Mouse (Mus musculus) heart, postnatal 0 days (tissue): ENCODE results near the gene Rbm28. TPM values are rescaled to one million over a fixed set of nuclear protein-coding genes. Genes with fewer than 3 reads are reported as not detected.
A peak's percentile ranks its signal among the peaks of the same experiment; 100 is the strongest.

ENCODE experiments used
- ATAC-seq: fragments of 200-750 bp; cut with Nextera tagmentation; 2 replicates; pipeline ENCODE4 v1.8.0; 2017; ENCODE audit warnings: low read depth, moderate number of reproducible peaks, moderate library complexity; ENCODE audit not compliant: insufficient read depth
- DNase-seq: peaks from one replicate; pipeline ENCODE4 v3.0.0-alpha.2; 2016; ENCODE audit warnings: low spot score
- H3K27ac ChIP-seq: fragments of 300-500 bp; sonication (generic); 2 replicates; pipeline ENCODE4 v1.5.1; 2014; ENCODE audit warnings: low read depth, mild to moderate bottlenecking
- H3K27me3 ChIP-seq: fragments of 300-500 bp; sonication (generic); 2 replicates; pipeline ENCODE4 v1.6.1; 2014; ENCODE audit warnings: low read length, mixed read lengths; ENCODE audit not compliant: control insufficient read depth, insufficient read depth
- H3K36me3 ChIP-seq: fragments of 300-500 bp; sonication (generic); replicated peaks from 2 replicates; pipeline ENCODE4 v1.6.1; 2014; ENCODE audit warnings: low read length, mixed read lengths; ENCODE audit not compliant: control insufficient read depth, insufficient read depth
- H3K4me1 ChIP-seq: fragments of 300-500 bp; sonication (generic); 2 replicates; pipeline ENCODE4 v1.6.1; 2014; ENCODE audit warnings: antibody characterized with exemption; ENCODE audit not compliant: control insufficient read depth, insufficient read depth
- H3K4me2 ChIP-seq: fragments of 300-500 bp; sonication (generic); 2 replicates; pipeline ENCODE4 v1.6.1; 2014; ENCODE audit warnings: low read depth, mild to moderate bottlenecking, low read length, moderate library complexity
- H3K4me3 ChIP-seq: fragments of 300-500 bp; sonication (generic); 2 replicates; pipeline ENCODE4 v1.5.1; 2014; ENCODE audit warnings: low read depth, low read length
- H3K9ac ChIP-seq: fragments of 300-500 bp; sonication (generic); replicated peaks from 2 replicates; pipeline ENCODE4 v1.6.1; 2014; ENCODE audit warnings: low read depth, low read length, mixed read lengths
- H3K9me3 ChIP-seq: fragments of 300-500 bp; sonication (generic); replicated peaks from 2 replicates; pipeline ENCODE4 v1.6.1; 2016; ENCODE audit warnings: low read length; ENCODE audit not compliant: control insufficient read depth
- CTCF ChIP-seq: IDR thresholded peaks from 2 replicates; pipeline ENCODE4 v1.5.1; 2016; ENCODE audit warnings: antibody characterized with exemption, control low read depth, low read depth
- EP300 ChIP-seq: IDR thresholded peaks from 2 replicates; pipeline ENCODE4 v1.6.1; 2016; ENCODE audit warnings: antibody characterized with exemption, low read depth
- whole genome bisulfite sequencing: fragments of 180-500 bp; shearing (Covaris S2); extraction: QIAGEN DNeasy Blood & Tissue Kit; methylation state at CpG from one replicate; pipeline ENCODE4 v1.1.7; 2014; 5-methylcytosine and 5-hydroxymethylcytosine counted together
- polyA plus RNA-seq: library from polyadenylated mRNA; unstranded; fragments of >200 nt; fragmentation: Nextera tagmentation; extraction: Ambion mirVana; gene quantifications from 2 replicates; pipeline ENCODE4 v1.2.1, GENCODE M21; 2015
- total RNA-seq: library from RNA; depleted of rRNA; stranded (reverse); fragments of >200 nt; gene quantifications from 2 replicates; pipeline ENCODE4 v1.2.3, GENCODE M21; 2014; ENCODE audit warnings: low replicate concordance

Gene Rbm28
- total and polyA plus RNA-seq, 2 experiments from 2014 or later, result 6.8 to 13.3 TPM

GRCm38 (mm10) chr6:29117417-29118104, 47.2 kb downstream of the Rbm28 start:
- Histone ChIP-seq H3K27me3 (no peaks in the 10 kb centered on the region), H3K4me3 (no peak overlapping the region), H3K4me1 (peaks cover 6% of the 10 kb centered on the region; the same call in 1 of the 2 replicates), H3K9ac (no peak overlapping the region), H3K4me2 (no peak overlapping the region), H3K27ac (peak overlapping the region; percentile 34; the same call in 1 of the 2 replicates), H3K36me3 (no peaks in the 10 kb centered on the region), H3K9me3 (no peaks in the 10 kb centered on the region)
- TF ChIP-seq EP300, result no peak
- TF ChIP-seq CTCF, result no peak
- ATAC-seq, result peak; percentile 77
- WGBS, result 56% methylated on average over 7 of the region's 7 CpGs
- DNase-seq, result peak; percentile 28

- no peak for TF ChIP-seq CTCF
- TF ChIP-seq EP300, result no peak
- Histone ChIP-seq H3K4me1 (peaks cover 6% of the 10 kb centered on the region; the same call in 1 of the 2 replicates), H3K36me3 (no peaks in the 10 kb centered on the region), H3K27ac (no peak overlapping the region), H3K27me3 (no peaks in the 10 kb centered on the region), H3K4me2 (no peak overlapping the region), H3K9ac (no peak overlapping the region), H3K4me3 (no peak overlapping the region), H3K9me3 (peaks cover 13% of the 10 kb centered on the region; the same call in 1 of the 2 replicates)
- no peak for DNase-seq
- ATAC-seq, result no peak
- 70% methylated on average over 7 of the region's 7 CpGs for WGBS
Measured at GRCm38 (mm10) chr6:29115756-29116155, 49.0 kb downstream of the Rbm28 start.

GRCm38 (mm10) chr6:29111501-29111900, 53.3 kb downstream of the Rbm28 start:
- H3K4me2 ChIP-seq, result no peak overlapping the region
- no peak for TF ChIP-seq EP300
- TF ChIP-seq CTCF, result no peak
- WGBS, result 87% methylated on average over 4 of the region's 4 CpGs
- DNase-seq (no peak), ATAC-seq (no peak)
- H3K27me3 ChIP-seq, result no peaks in the 10 kb centered on the region
- H3K27ac ChIP-seq, result no peak overlapping the region
- H3K4me3 ChIP-seq, result no peak overlapping the region
- H3K9me3 ChIP-seq, result peaks cover 13% of the 10 kb centered on the region; the same call in 1 of the 2 replicates
- H3K36me3 ChIP-seq, result no peaks in the 10 kb centered on the region
- H3K9ac ChIP-seq, result no peak overlapping the region
- H3K4me1 ChIP-seq, result no peaks in the 10 kb centered on the region

GRCm38 (mm10) chr6:29108376-29108775, 56.4 kb downstream of the Rbm28 start:
- H3K27me3 ChIP-seq, result no peaks in the 10 kb centered on the region
- no peak overlapping the region for H3K9ac ChIP-seq
- ATAC-seq, result no peak
- H3K27ac ChIP-seq, result no peak overlapping the region
- DNase-seq, result no peak
- no peaks in the 10 kb centered on the region for H3K4me1 ChIP-seq
- H3K9me3 ChIP-seq, result peaks cover 13% of the 10 kb centered on the region; the same call in 1 of the 2 replicates
- H3K36me3 ChIP-seq, result no peaks in the 10 kb centered on the region
- 64% methylated on average over 1 of the region's 1 CpGs for WGBS
- TF ChIP-seq EP300, result no peak
- TF ChIP-seq CTCF, result no peak
- H3K4me2 ChIP-seq, result no peak overlapping the region
- H3K4me3 ChIP-seq, result no peak overlapping the region

- H3K27ac ChIP-seq, result no peak overlapping the region
- DNase-seq (no peak), ATAC-seq (no peak)
- H3K4me1 ChIP-seq, result no peaks in the 10 kb centered on the region
- no peaks in the 10 kb centered on the region for H3K27me3 ChIP-seq
- H3K9me3 ChIP-seq, result no peaks in the 10 kb centered on the region
- no peak overlapping the region for H3K4me2 ChIP-seq
- H3K4me3 ChIP-seq, result no peak overlapping the region
- no peaks in the 10 kb centered on the region for H3K36me3 ChIP-seq
- TF ChIP-seq EP300, result no peak
- TF ChIP-seq CTCF, result no peak
- WGBS, result 68% methylated on average over 9 of the region's 9 CpGs
- H3K9ac ChIP-seq, result no peak overlapping the region
Measured at GRCm38 (mm10) chr6:29101248-29101864, 63.5 kb downstream of the Rbm28 start.
